Mouse (Mus musculus) c-Kit-positive CD71-positive TER-119-negative erythroid progenitor cells, embryonic 14.5 days (primary cell): Measurements from ENCODE around the gene Zfp710.
"Not testable (repeated sequence)": the region's sequence is repeated elsewhere in the genome, so short reads cannot be mapped to it uniquely, and the experiment has no call there.

Source experiments
- DNase-seq: peaks from one replicate; pipeline ENCODE4 v3.0.0-alpha.2; 2013; ENCODE audit warnings: low read depth

Gene Zfp710

GRCm38 (mm10) chr7:80114451-80115223 lies 90.0 kb downstream of the Zfp710 start:
- no peak for DNase-seq

GRCm38 (mm10) chr7:80115224-80115590 lies 90.6 kb downstream of the Zfp710 start, which contains the start of gene Idh2:
Gene Idh2 (minus strand): TSS chr7:80115392.
- DNase-seq: peak; percentile 76

DNA sequence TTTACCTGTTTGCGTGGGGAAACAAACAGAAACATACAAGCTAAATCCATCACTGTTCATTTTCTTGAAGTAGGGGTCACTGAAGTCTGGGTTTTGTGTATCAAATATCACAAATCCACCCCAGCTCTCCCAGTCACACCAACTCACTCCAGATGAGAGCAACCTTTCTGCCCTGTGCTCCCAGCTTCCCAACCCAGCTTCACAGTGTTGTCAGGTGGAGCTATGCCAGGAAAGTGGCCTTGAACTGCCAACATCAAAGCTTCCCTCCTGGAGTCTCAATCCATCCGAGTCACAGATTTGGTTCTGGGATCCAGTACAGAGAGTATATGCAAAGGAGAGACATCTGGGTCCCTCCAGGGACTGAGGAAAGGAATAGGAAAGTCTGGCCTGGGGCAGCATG lies 91.5 kb downstream of the Zfp710 start:
- no peak for DNase-seq

- DNase-seq: no peak
Observed at GRCm38 (mm10) chr7:80119198-80119597, 94.6 kb downstream of the Zfp710 start.

- DNase-seq: no peak
Observed at GRCm38 (mm10) chr7:80121083-80121482, 96.5 kb downstream of the Zfp710 start.

DNA sequence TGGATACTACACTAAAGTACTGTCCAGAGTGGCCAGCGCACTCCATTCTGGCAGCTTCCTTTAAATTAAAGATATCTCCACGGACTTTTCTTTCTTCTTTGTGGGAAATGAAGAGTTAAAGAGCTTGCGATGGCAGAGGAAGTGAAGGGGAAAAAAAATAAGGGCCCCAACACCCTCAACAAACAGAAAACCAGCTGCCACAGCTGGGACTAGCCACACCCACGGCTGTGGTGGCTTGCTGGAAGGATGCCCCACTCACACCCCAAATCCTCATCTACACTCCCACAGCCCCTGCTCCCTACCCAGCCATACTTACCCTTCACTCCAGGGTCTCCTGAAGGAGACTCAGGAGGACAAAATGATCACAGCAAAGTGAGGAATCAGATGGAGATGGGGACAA lies 98.5 kb downstream of the Zfp710 start:
- DNase-seq: no peak

GRCm38 (mm10) chr7:80123672-80124071 lies 99.1 kb downstream of the Zfp710 start:
- DNase-seq: no peak

GRCm38 (mm10) chr7:80129278-80129677 lies 104.7 kb downstream of the Zfp710 start:
- DNase-seq: no peak

DNA sequence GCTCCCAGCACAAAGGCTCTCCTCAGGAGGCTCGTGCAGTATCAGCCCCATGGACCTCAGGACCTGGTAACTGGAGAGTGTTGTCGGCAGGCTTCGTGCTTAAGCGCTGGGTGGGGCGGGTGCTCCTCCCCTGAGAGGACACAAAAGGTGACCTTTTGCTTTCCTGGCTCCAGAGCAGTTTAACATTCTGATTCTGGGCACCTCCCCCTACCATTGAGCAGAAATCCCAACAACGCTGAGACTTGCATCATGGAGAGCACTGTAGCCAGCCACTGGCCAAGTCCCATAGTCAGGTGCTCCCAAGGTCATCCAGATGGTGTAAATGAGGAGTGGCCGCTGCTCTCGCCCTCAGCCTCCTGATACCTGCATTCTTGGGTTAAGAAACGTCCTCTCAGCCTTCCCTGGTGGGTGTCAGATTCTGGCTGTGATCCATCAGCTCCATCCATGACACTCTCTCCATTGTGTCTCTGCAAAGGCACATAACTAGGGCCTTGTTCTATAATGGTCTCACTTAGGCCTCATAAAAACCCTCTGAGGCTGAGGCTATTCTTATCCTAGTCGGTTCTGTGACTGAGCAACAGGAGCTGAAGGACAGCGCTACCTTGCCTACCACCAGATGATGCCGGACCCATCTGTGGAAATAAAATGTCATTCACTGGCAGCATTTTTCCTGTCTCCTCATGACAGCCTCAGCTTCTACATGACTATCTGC lies 105.9 kb downstream of the Zfp710 start:
- DNase-seq: no peak

- DNase-seq: not testable (repeated sequence)
Observed at GRCm38 (mm10) chr7:80131315-80131714, 106.7 kb downstream of the Zfp710 start.

DNA sequence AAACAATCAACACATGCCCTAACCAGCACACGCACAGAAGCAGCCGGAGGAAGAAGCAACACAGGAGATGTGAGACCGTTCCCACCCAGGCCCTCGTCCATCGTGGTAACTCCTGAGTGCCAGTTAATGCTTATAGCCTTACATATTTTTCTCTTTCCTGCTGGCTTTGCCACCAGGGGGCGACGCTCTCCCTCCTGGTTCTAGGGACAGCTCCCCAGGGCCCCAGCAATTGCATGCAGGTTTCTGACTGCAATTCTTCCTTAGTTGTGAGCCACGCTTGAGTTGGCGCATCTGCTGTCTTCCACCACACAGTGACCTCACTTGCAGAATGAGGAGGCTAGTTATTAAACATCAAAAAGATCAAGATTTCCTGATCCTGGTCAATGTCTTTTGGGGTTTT lies 107.9 kb downstream of the Zfp710 start:
- DNase-seq: peak; percentile 72

- DNase-seq: no peak
Observed at GRCm38 (mm10) chr7:80134454-80135172, 110.0 kb downstream of the Zfp710 start.

- no peak for DNase-seq
Observed at GRCm38 (mm10) chr7:80135173-80135532, 110.5 kb downstream of the Zfp710 start.

DNA sequence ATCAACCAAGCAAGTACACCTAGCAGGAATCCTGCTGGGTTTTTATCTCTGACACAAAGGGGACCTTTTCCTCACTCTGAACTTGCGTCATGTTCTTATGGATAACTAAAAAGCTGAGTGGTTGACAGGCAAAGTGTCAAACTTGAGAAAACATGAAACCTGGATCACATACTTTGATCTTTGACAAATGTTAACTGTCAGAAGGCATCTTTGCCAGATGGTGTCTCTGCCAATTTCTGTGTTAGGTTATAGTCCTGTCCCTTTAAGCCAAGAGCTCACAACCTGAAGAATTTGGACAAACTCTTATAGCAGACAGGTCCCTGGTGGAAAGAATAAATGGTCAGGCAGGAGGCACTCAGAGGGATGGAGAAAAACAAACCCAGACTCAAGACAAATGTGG lies 113.8 kb downstream of the Zfp710 start:
- no peak for DNase-seq

DNA sequence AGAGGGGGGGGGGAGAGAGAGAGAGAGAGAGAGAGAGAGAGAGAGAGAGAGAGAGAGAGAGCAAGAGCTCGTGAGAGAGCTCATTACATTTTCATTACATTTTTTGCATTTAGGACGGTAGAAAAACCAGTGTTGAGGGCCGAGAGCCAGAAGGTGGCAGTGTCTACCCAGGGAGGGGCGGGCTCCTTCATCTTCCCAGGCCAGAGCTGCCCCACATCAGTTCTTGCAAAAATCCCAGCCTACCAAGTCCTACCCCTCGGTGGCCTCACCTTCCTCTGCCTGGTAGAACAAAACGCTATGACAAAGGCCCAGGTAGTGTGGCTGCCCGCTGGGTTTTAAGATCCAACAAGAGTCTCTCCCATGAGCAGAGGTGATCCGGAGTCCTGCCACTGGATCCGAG lies 116.2 kb downstream of the Zfp710 start:
- DNase-seq: peak; percentile 65
